Mouse (Mus musculus): Measurements from ENCODE around the gene Dbf4. TPM values are rescaled to one million over a fixed set of nuclear protein-coding genes. Genes with fewer than 3 reads are reported as not detected.

Gene Dbf4
- 0.72 and 1.1 TPM in 2 replicates for polyA plus RNA-seq (2012; rRNA removed)

GRCm38 (mm10) chr5:8422157-8422931 lies at the start of gene Dbf4, which contains the start of gene Slc25a40:
Dbf4 (minus strand) TSS chr5:8422716.
Slc25a40 (plus strand) TSS chr5:8422850.
- Histone ChIP-seq H3K4me1 (ENCODE audit: control insufficient read depth, insufficient read depth, low read length) (peaks cover 3% of the 10 kb centered on the region; the same call in 1 of the 2 replicates), H3K27me3 (replicated peaks; ENCODE audit: control insufficient read depth, insufficient read depth, low read length) (no peaks in the 10 kb centered on the region), H3K27ac (ENCODE audit: insufficient read depth, low read depth, low read length) (peak within 1 kb of the TSS; percentile 14; the same call in 1 of the 2 replicates), H3K4me3 (ENCODE audit: insufficient read depth, low read depth, low read length) (peak within 1 kb of the TSS; percentile 72), H3K36me3 (ENCODE audit: control insufficient read depth, insufficient read depth, low read length) (no peaks in the 10 kb centered on the region)
- under 1% methylated on average over 93 of the region's 93 CpGs for WGBS
- peak; percentile 95 for DNase-seq
- TF ChIP-seq CTCF (conservative IDR thresholded peaks at IDR 0.05; ENCODE audit: insufficient read depth, insufficient read length, low read depth, low read length) (no peak), POLR2A (IDR thresholded peaks at IDR 0.05; ENCODE audit: low read depth, low read length) (peak; percentile 31)

- Histone ChIP-seq H3K4me1 (ENCODE audit: control insufficient read depth, insufficient read depth, low read length) (no peaks in the 10 kb centered on the region), H3K27ac (ENCODE audit: insufficient read depth, low read depth, low read length) (no peak overlapping the region), H3K27me3 (replicated peaks; ENCODE audit: control insufficient read depth, insufficient read depth, low read length) (no peaks in the 10 kb centered on the region), H3K36me3 (ENCODE audit: control insufficient read depth, insufficient read depth, low read length) (no peaks in the 10 kb centered on the region; the same call in 1 of the 2 replicates), H3K4me3 (ENCODE audit: insufficient read depth, low read depth, low read length) (no peak overlapping the region)
- TF ChIP-seq POLR2A (IDR thresholded peaks at IDR 0.05; ENCODE audit: low read depth, low read length) (no peak), CTCF (conservative IDR thresholded peaks at IDR 0.05; ENCODE audit: insufficient read depth, insufficient read length, low read depth, low read length) (no peak)
- WGBS = 91% methylated on average over 5 of the region's 5 CpGs
- DNase-seq = no peak
Observed at GRCm38 (mm10) chr5:8456561-8456960, 34.0 kb upstream of the Dbf4 start.

- H3K4me1 ChIP-seq (ENCODE audit: control insufficient read depth, insufficient read depth, low read length) = no peaks in the 10 kb centered on the region
- no peak for DNase-seq
- no peak for TF ChIP-seq CTCF (conservative IDR thresholded peaks at IDR 0.05; ENCODE audit: insufficient read depth, insufficient read length, low read depth, low read length)
- no peak for TF ChIP-seq POLR2A (IDR thresholded peaks at IDR 0.05; ENCODE audit: low read depth, low read length)
Observed at GRCm38 (mm10) chr5:8455565-8455964, 33.0 kb upstream of the Dbf4 start.

GRCm38 (mm10) chr5:8439095-8439494 lies 16.6 kb upstream of the Dbf4 start:
- H3K36me3 ChIP-seq (ENCODE audit: control insufficient read depth, insufficient read depth, low read length) = no peaks in the 10 kb centered on the region; the same call in none of the 2 replicates
- no peaks in the 10 kb centered on the region for H3K4me1 ChIP-seq (ENCODE audit: control insufficient read depth, insufficient read depth, low read length)
- DNase-seq = no peak
- H3K27ac ChIP-seq (ENCODE audit: insufficient read depth, low read depth, low read length) = no peak overlapping the region
- 61% methylated on average over 2 of the region's 2 CpGs for WGBS
- H3K27me3 ChIP-seq (replicated peaks; ENCODE audit: control insufficient read depth, insufficient read depth, low read length) = no peaks in the 10 kb centered on the region
- no peak overlapping the region for H3K4me3 ChIP-seq (ENCODE audit: insufficient read depth, low read depth, low read length)
- no peak for TF ChIP-seq CTCF (conservative IDR thresholded peaks at IDR 0.05; ENCODE audit: insufficient read depth, insufficient read length, low read depth, low read length)
- TF ChIP-seq POLR2A (IDR thresholded peaks at IDR 0.05; ENCODE audit: low read depth, low read length) = no peak

More at GRCm38 (mm10) chr5:8455565-8455964, 33.0 kb upstream of the Dbf4 start:
- no peaks in the 10 kb centered on the region for H3K27me3 ChIP-seq (replicated peaks; ENCODE audit: control insufficient read depth, insufficient read depth, low read length)
- no peaks in the 10 kb centered on the region; the same call in 1 of the 2 replicates for H3K36me3 ChIP-seq (ENCODE audit: control insufficient read depth, insufficient read depth, low read length)
- no peak overlapping the region for H3K4me3 ChIP-seq (ENCODE audit: insufficient read depth, low read depth, low read length)
- H3K27ac ChIP-seq (ENCODE audit: insufficient read depth, low read depth, low read length) = no peak overlapping the region

GRCm38 (mm10) chr5:8437481-8438156 lies 15.1 kb upstream of the Dbf4 start:
- no peak for DNase-seq
- Histone ChIP-seq H3K4me3 (ENCODE audit: insufficient read depth, low read depth, low read length) (no peak overlapping the region), H3K27ac (ENCODE audit: insufficient read depth, low read depth, low read length) (no peak overlapping the region), H3K36me3 (ENCODE audit: control insufficient read depth, insufficient read depth, low read length) (no peaks in the 10 kb centered on the region; the same call in 1 of the 2 replicates), H3K4me1 (ENCODE audit: control insufficient read depth, insufficient read depth, low read length) (no peaks in the 10 kb centered on the region), H3K27me3 (replicated peaks; ENCODE audit: control insufficient read depth, insufficient read depth, low read length) (no peaks in the 10 kb centered on the region)
- WGBS = 40% methylated on average over 5 of the region's 5 CpGs
- no peak for TF ChIP-seq CTCF (conservative IDR thresholded peaks at IDR 0.05; ENCODE audit: insufficient read depth, insufficient read length, low read depth, low read length)

- H3K36me3 ChIP-seq (ENCODE audit: control insufficient read depth, insufficient read depth, low read length) = no peaks in the 10 kb centered on the region
- H3K27me3 ChIP-seq (replicated peaks; ENCODE audit: control insufficient read depth, insufficient read depth, low read length) = no peaks in the 10 kb centered on the region
- DNase-seq = no peak
- H3K27ac ChIP-seq (ENCODE audit: insufficient read depth, low read depth, low read length) = no peak overlapping the region
- TF ChIP-seq CTCF (conservative IDR thresholded peaks at IDR 0.05; ENCODE audit: insufficient read depth, insufficient read length, low read depth, low read length) (no peak), POLR2A (IDR thresholded peaks at IDR 0.05; ENCODE audit: low read depth, low read length) (no peak)
- no peak overlapping the region for H3K4me3 ChIP-seq (ENCODE audit: insufficient read depth, low read depth, low read length)
- WGBS = 76% methylated on average over 5 of the region's 5 CpGs
- H3K4me1 ChIP-seq (ENCODE audit: control insufficient read depth, insufficient read depth, low read length) = peaks cover 3% of the 10 kb centered on the region; the same call in 1 of the 2 replicates
Observed at GRCm38 (mm10) chr5:8425899-8426298, 3.4 kb upstream of the Dbf4 start.

- Histone ChIP-seq H3K4me1 (ENCODE audit: control insufficient read depth, insufficient read depth, low read length) (peaks cover 3% of the 10 kb centered on the region; the same call in 1 of the 2 replicates), H3K36me3 (ENCODE audit: control insufficient read depth, insufficient read depth, low read length) (no peaks in the 10 kb centered on the region), H3K27ac (ENCODE audit: insufficient read depth, low read depth, low read length) (no peak overlapping the region), H3K27me3 (replicated peaks; ENCODE audit: control insufficient read depth, insufficient read depth, low read length) (no peaks in the 10 kb centered on the region), H3K4me3 (ENCODE audit: insufficient read depth, low read depth, low read length) (no peak overlapping the region)
- no peak for DNase-seq
- 39% methylated on average over 7 of the region's 7 CpGs for WGBS
- TF ChIP-seq CTCF (conservative IDR thresholded peaks at IDR 0.05; ENCODE audit: insufficient read depth, insufficient read length, low read depth, low read length) (no peak), POLR2A (IDR thresholded peaks at IDR 0.05; ENCODE audit: low read depth, low read length) (no peak)
Observed at GRCm38 (mm10) chr5:8424116-8424515, 1.6 kb upstream of the Dbf4 start.
